Mouse (Mus musculus) liver, adult 2 months (tissue): ENCODE measurements around the gene Mdga1.

Experiments
- CTCF ChIP-seq: fragments of 200-500 bp; IDR thresholded peaks from 2 replicates; pipeline ENCODE4 v1.5.1; 2011; ENCODE audit warnings: low read depth, low read length, control low read depth
- POLR2A ChIP-seq: fragments of 200-500 bp; IDR thresholded peaks from 2 replicates; pipeline ENCODE4 v1.6.1; 2011; ENCODE audit warnings: low read length, control low read depth; ENCODE audit not compliant: insufficient read depth; ENCODE audit errors: extremely low read depth

- TF ChIP-seq POLR2A (no peak), CTCF (no peak)
Measured at GRCm38 (mm10) chr17:29874082-29874679, 95.7 kb downstream of the Mdga1 start.
